Mouse (Mus musculus): ENCODE measurements around the gene Vwa3a.

DNA sequence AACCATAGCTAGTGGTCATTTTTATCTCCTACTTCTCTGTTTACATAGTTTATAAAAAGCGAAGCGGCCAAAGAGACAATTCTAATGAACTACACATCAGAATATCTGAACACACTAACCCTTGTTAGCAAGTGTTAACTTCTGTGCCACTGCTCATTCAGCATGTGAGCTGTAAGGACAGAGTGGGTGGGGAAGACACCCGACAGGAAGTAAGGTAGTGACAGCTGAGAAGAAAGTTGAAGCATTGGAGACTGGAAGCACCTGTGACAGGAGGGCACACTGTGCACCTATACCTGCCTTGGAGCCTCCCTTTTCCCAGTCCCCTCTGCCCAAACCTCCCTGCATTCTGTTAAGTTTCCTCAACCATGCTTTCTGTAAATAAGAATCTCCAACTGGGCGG, 17.1 kb upstream of the Vwa3a start:
- TF ChIP-seq POLR2A (IDR thresholded peaks at IDR 0.05; ENCODE audit: borderline replicate concordance, insufficient read depth, low read length) (no peak), CTCF (IDR thresholded peaks at IDR 0.05; ENCODE audit: borderline replicate concordance, insufficient read depth, low read depth, low read length) (no peak)

All from cerebellum, adult 2 months (tissue).